Mouse (Mus musculus) left cerebral cortex, postnatal 25 days (tissue): Measurements from ENCODE around the gene Prdm12. TPM values are rescaled to one million over a fixed set of nuclear protein-coding genes. Genes with fewer than 3 reads are reported as not detected.

Source experiments
- DNase-seq, 2 experiments: peaks; one replicate each; pipeline ENCODE4 v3.0.0; 2022; ENCODE audit warnings: low spot score in 2 of 2, mixed read lengths in 1 of 2
- intact Hi-C: fragments of 180-260 bp; cut with DNase I; formaldehyde crosslinking; loops from one replicate; pipeline ENCODE4 v1.15.1; 2025
- total RNA-seq, 2 experiments: library from RNA; stranded (reverse); gene quantifications; 2 replicates each; pipeline ENCODE4 v1.2.3; 2021

Prdm12 gene
- total RNA-seq, result under 1 TPM; 0.14 to 0.46 TPM

DNA sequence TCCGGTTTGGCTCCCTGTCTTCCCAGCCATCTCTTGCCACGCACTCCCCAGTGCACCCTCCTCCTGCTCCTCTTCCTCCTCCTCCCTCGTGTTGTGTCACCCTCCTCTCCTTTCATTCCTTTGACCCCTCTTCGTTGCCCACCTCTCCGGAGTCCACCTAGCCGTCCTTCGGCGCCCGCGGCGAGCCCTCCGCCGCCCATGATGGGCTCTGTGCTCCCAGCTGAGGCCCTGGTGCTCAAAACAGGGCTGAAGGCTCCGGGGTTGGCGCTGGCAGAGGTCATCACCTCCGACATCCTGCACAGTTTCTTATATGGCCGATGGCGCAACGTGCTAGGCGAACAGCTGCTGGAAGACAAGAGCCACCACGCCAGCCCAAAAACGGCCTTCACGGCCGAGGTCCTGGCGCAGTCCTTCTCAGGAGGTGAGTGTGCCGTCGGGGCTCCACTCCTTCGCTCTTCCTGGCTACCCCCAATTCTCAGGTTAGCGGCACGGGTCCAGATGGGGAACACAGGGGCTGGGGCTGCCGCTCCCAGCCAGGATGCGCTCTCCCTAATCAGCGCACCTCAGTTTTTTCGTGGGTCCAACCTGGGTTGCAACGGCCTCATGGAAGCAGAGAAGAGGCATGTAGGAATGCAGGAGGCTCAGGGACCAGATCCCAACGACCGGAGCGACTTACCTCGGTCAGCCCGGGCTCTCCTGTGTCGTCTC is at the start of gene Prdm12:
Prdm12 (plus strand) TSS at position 137 of the 708 bp plus-strand sequence.
- DNase-seq, result no peak
- intact Hi-C loops, result no loop called here

DNA sequence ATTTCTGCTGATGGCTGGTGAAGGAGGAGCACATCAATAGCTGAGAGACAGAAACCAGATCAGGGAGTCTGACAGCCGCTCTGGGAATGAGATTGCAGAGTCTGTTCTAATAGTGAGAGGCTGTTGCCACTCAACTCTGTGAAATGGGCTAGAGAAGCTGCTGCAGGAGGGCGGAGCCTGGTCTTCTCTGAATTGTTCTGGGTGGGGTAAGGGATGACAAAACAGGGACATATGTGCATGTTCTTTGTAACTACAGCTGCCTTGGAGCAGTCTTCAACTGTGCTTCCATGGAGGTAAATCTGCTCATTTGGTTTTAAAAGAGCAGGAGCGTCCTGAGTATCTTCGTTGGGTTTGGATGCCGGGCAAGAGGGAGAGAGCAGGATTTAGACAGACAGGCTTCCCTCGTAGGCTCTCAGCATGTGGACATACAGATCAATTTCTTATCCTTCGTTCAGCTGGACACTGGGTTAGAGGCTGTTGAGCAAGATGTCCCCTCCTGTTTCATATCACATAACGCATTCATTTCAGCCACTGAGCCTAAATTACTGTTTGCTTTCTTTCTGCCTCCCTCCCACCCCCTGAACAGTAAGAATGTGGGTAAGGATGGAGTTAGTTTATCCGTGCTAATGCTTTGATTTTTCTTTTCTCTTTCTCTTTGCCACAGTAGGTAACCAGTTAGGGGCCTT is 47.9 kb upstream of the Prdm12 start:
- no peak for DNase-seq
- intact Hi-C loops, result no loop called here

DNA sequence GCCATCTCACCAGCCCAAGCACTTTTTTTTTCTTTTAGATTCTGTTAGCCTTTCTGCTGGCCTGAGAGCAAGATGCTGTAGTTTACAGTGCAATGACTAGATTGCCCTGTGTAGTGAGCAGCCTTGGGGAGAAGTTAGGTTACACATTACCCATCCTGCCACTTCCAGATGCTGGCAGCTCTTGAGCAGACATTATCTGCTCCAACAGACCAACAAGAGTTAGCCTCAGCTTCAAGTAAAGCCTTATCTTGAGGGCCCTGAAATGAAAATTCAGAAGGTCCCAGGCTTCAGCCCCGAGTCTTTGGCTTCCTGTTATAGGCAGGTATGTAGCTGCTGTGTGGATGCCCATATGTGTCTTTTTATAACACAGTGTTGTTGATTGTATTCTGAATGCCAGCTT is 32.3 kb upstream of the Prdm12 start:
- intact Hi-C loops, result no loop called here
- DNase-seq, result no peak

DNA sequence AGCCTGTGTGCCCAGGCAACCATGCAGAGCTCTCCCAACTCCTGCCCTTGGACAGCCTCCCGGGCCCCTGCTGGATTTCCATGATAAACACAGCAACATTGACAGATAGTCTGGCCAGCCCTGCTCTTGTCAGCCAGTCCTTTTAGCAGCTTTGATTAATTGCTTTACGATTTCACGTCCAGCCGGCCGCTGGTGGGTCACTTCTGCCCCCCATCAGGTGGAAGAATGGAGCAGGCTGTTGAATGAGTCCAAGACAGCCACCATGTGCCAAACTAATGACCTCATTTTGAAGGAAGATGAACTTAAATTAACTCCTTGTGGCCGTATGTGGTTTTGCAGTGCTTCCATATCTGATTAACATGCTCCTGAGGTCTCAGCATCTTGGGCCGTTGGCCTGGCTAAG is 30.0 kb upstream of the Prdm12 start:
- intact Hi-C loops, result no loop called here
- no peak for DNase-seq

DNA sequence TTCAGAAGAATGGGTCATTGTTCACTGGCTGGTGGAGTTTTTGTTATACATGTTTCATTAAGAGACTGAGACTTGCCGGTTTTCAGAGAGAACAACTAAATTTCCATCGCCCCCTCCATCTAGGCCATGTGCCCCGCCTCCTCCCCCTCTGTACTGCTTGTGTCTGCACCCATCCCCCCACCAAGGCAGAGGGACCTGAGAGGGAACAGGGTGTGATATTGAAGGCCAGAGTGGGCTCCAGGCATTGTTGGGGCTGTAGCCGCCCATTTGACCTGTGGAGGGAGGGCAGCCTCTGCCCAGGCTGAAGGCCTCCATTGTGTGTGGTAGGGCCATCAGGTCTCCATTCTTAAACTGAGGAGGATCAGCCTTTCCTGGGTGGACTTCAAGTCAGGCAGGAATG is 28.9 kb upstream of the Prdm12 start:
- no peak for DNase-seq
- intact Hi-C loops, result no loop called here

DNA sequence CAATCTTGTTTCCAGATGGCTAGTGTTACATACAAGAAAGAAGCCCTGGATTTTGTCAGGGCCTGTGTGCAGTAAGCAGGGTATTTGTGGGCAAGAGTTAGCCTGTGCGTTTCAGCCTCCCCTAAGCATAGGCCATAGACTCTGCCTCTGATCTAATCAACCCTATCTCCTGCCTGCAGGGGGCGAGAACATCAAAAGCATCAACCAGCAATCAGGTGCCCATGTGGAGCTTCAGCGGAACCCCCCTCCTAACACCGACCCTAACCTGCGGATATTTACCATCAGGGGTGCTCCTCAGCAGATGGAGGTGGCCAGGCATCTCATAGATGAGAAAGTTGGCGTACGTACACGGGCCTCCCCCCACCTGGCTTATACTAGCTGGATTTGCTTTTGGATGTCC is 28.4 kb upstream of the Prdm12 start:
- no peak for DNase-seq
- intact Hi-C loops, result no loop called here

DNA sequence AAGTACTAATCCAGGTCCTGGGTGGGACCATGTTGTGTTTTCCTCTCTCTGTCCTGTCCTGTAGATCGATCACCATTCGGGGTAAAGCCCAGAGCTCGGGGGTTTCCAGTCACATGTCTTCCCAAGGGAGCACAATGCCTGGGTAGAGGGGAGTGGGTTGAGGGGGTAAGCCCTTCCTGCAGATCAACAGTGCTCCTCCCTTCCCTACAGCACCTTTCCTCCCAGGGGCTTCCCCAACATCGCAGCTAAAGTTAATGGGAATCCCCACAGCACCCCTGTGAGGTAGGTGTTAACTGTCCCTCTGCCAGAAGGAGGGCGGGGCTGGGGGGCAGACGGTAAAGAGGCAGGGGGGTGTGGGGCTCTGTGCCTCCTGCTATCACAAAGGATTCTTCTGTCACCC is 27.2 kb upstream of the Prdm12 start:
- intact Hi-C loops, result no loop called here
- DNase-seq, result no peak

DNA sequence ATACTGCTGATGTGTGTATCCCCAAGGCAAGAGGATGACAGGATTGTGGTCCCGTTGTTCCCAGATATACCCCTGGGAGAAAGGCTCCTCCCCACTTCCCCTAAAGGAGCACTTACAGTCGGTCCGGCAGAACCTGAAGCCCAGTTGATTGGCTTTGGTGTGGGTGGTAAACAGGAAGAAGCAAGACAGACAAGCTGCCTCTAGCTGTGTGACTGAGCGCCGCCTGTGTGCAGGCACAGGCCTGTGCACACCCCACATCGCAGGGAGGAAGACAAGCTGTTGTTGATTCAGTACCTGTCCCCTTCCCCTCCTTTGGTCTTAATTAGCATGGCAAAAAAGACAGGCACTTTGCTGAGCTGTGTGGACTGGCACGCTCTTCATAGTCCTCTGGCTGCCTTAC is 26.1 kb upstream of the Prdm12 start:
- DNase-seq, result no peak
- intact Hi-C loops, result no loop called here

DNA sequence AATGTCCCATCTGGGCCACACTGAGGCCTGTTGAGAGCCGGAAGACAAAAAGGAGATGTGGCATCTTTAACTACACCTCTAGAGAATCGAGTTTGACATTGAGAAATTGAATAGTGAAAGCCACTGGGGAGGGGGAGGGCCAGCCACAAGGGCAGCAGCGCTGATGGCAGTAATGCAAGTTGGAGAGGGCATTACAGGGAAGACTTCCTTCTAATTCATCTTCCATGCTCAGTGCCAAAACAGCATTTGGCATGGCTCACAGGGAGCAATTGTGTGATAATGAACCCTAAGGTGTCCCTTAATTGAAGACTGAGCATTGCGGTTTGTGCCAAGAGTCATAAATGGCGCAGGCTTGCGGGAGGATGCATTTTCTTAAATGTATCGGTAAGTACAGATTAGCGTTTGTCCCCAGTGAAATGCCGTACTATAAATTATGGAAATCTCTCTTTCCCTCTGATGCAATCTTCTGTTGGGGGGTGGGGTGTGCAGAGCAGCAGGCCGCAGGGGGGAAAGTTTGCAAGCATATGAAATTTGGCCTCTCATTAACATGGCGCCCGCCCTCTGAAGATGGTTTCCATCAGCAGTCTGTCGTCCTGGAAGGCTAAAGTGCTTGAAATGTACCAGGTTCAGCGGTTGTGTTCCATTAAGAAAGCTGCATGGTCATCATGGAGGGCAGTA is 21.2 kb upstream of the Prdm12 start:
- intact Hi-C loops, result no loop called here
- DNase-seq, result no peak

DNA sequence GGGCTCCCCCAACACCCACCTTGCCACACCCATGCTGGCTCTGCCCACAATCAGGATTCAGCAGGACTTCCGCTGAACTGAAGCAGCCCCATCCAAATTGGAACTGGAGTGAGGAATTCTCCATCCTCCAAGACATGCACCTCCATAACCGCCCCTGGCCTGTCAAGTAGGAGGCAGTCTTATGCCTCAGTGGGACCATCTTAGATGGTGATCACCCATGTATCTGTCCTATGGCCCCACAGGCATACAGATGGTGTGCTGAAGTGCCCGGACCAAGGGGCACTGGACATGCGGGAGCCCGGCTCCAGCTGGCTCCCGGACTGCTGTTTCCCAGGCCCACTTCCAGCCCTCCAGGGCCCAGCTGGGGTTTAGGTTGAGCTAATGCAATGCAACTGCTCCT is 20.6 kb upstream of the Prdm12 start:
- no peak for DNase-seq
- intact Hi-C loops, result no loop called here

DNA sequence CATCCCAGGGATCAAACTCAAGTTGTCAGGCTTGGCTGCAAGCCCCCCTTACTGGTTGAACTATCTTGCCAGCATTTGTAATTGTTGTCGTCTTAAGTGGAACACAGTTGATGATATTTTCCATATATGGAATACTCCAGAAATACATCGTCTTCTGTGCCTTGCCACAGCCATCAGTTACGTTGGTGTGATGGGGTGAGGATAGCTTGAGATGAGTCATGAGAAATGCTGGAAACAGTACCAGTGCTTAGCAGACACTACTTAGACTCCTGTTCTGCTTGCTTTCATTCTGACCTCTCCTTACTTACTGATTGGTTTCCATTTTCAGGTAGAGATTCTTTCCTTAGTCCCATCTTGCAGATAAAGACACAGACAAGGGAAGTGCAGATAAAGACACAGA is 6.3 kb upstream of the Prdm12 start:
- peak in 1 of 2 experiments; percentile 54 for DNase-seq
- intact Hi-C loops, result no loop called here

DNA sequence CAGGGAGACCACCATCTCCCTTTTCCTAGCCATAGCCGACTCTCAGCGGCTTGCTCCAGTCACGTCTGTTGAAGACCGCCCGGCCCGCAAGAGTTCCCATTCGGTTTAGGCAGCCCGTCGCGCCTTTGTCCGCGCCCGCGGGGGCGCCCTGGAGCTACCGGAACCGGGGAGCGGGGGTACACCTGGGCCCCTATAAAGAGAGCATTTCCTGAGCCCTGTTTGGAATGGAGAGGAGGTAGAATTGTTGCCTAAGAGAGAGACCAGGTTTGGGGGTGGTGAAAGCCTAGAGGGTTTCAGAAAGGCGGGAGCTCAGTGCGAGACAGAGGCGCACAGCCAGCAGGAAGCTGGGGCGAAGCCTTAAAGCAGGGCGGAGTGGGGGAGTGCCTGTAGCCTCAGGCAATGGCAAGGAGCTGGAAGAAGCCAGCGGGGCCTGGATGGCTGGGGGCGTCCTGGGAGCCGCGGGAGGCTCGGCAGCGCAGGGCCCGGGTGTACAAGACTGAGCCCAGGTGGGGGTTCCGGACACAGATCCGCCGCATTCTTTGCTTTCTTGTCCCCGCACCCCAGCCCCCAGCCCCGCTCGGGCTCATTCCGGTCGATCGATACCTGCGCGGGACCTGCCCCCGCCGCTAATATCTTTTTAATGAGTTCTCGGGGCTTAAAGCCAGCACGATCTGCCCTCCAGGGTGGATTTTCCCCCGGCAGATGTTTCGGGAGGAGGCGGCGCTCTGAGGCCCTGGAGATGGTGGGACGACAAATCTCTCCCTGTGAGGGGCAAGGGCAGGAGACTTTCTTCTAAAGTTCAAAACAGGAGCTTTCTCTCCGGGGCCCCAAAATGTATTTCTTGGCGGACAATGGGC is 4.3 kb upstream of the Prdm12 start:
- intact Hi-C loops, result no loop called here
- peak in 1 of 2 experiments; percentile 36 for DNase-seq

DNA sequence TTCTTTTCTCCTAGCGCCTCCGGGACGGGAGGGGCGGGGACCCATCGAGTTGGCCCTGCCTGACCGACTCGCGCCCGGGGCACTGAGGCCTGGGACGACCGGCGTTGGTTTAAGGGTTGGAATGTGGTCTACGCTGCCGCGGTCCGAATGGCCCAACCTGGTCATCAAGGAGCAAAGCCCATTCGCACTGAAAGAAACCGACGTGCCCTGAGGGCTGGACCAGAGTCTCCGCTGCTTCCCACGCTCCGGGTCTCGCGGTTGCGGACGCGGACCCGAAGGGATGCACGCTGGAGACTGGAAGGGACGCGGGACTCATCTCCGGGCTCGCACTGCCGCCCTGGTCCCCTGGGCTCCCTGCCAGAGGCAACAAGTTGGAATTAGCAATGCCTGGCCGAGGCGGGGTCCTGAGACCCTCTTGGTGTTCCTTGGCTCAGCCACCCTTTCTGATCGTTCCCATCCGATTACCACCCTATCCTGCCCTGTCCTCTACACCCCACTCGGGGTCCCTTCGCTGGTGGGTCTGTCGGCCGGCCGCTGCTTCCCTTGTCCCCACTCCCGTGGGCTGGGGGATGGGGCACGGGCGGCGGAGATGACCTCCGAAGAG is 3.6 kb upstream of the Prdm12 start:
- intact Hi-C loops, result no loop called here
- DNase-seq, result no peak

DNA sequence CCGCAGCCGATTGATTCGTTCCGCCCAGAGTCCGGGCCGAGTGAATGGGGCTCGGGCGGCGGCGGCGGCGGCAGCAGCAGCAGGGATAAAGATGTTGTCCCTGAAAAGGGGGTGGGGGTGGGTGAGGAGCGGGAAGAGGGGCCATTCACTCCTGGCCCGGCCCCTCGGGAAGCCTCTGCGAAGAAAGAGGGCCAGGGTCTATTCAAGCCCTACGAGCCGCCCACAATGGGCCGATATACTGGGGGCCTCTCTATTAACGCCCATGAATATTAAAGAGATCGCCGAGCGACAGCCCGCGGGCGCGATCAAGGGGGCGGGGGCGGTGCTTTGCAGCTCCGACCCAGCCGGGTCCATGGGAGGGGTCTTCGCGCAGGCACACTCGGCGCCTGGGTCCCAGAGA is 3.1 kb upstream of the Prdm12 start:
- intact Hi-C loops, result no loop called here
- no peak for DNase-seq

DNA sequence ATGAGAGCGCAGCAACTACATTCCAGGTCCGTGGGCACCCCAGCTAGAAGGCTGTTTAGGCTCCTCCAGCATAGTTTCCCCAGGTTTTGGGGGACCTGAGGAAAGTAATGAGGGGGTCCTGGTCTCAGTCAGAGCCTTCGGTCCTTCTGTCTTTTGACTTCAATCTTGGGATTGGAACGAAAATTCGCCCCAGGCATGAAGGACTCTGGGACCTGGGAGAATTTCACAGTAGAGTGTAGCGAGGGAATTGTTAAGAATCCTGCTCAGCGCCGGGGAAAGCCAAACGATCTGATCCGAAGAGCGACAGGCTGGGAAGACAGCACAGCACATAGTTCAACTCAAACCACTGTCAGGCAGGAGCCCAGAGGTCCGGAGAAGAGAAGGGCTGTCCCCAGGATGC is 2.5 kb upstream of the Prdm12 start:
- intact Hi-C loops, result no loop called here
- no peak for DNase-seq

DNA sequence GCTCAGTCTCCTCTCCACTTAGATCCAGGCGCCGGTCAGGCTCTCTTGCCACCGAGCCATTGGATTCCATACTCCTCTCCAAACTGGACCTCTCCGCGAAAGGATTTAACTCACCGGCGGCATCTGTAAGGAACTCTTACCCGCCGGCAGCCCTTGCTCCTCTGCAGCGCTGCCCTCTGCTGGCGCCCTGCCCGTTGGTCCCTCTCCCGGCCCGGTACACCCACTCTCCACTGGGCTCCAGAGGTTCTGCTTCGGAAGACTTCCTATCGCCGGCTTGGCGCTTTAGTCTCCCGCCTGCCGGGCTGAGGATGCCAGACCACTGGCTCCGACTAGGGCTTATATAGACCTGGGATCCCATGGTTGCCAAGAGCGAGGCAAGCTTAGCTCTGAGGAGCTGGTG is 2.0 kb upstream of the Prdm12 start:
- intact Hi-C loops, result no loop called here
- DNase-seq, result no peak

DNA sequence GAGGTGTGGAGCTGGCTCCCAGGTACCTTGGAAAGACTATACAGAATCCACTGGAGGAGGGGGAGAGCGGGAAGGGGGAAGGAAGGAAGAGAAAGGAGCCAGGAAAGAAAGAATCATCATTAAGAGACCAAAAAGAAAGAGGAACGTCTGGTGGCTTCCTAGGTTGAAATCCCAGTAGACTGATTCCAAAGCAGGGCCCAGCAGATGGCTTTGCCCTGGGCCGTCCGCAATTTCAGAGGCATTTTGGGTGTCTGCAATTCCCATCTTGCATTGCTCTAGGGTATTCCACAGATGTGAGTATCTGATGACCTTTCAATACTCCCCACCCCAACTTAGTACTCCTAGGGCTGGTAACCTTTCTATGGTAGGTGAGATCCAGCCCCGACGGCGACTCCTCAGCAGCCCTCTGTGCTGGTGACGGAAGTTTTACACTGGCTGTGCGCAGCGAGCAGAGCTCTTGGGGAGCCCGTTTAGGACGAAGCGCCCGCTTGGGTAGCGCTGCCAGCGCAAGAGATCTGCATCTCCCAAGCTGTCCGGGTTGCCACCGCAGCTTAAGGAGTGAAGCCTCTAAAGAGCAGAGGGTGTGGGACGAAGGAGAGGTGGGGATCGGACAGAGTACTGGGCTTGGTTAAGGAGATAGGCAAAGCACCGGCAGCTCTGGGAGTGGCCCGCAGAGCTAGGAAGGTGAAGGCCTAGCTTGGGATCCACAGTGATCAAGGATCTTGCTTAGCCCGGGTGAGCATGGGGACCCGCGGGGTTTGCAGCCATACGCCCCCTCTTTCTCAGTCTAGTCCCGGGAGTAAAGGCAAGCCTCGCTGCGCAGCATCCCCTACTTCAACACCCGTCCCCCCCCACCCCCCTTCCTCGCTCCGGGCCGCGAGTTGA is 1.0 kb upstream of the Prdm12 start:
- intact Hi-C loops, result no loop called here
- DNase-seq, result no peak

DNA sequence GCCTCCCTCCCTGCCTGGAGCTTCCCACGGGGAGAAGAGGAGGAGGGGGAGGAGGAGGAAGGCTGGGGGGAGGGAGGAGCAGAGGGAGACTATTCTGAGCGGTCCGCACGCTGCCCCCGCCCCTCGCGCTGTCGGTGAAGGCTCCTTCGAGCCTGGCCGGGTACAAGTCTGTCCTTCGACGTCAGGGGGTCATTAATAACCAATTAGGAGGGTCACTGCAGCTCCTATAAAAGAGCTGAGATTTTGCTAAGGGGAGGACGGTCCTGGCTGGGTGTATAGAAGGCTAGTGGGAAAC is 424 bp upstream of the Prdm12 start:
- DNase-seq, result no peak
- intact Hi-C loops, result no loop called here
